Mouse (Mus musculus) heart, adult 2 months (tissue): ENCODE results near the gene Mrpl34.

Experiments
- CTCF ChIP-seq: fragments of 200-600 bp; IDR thresholded peaks from 2 replicates; pipeline ENCODE4 v1.8.1; 2022; ENCODE audit warnings: antibody characterized with exemption, mild to moderate bottlenecking, moderate library complexity
- EP300 ChIP-seq: fragments of 200-500 bp; IDR thresholded peaks from 2 replicates; pipeline ENCODE4 v1.6.1; 2011; ENCODE audit warnings: low read depth, low read length, control low read depth; ENCODE audit not compliant: insufficient read depth
- POLR2A ChIP-seq: fragments of 200-500 bp; IDR thresholded peaks from 2 replicates; pipeline ENCODE4 v1.6.1; 2011; ENCODE audit warnings: mild to moderate bottlenecking, low read depth, low read length, control low read depth; ENCODE audit not compliant: insufficient read depth

GRCm38 (mm10) chr8:71483932-71484331, 19.2 kb downstream of the Mrpl34 start:
- TF ChIP-seq CTCF (no peak), POLR2A (no peak), EP300 (no peak)
